Mouse (Mus musculus) brain, embryonic 14.5 days (tissue): ENCODE measurements at regions not wholly inside any gene's neighbourhood (a gene's known extent, or its start where the extent isn't known, plus 50 kb on each side); places are given as distances from the start of the nearest gene placed in this dataset.

Experiments
- CTCF ChIP-seq: fragments of 200-500 bp; IDR thresholded peaks from 2 replicates; pipeline ENCODE4 v1.5.1; 2012; ENCODE audit warnings: inconsistent platforms, mild to moderate bottlenecking, moderate library complexity, borderline replicate concordance; ENCODE audit not compliant: insufficient read depth, insufficient read length; ENCODE audit errors: extremely low read depth
- POLR2A ChIP-seq: fragments of 200-500 bp; IDR thresholded peaks from 2 replicates; pipeline ENCODE4 v1.6.1; 2012; ENCODE audit warnings: mild to moderate bottlenecking, inconsistent platforms, borderline replicate concordance; ENCODE audit not compliant: poor library complexity, insufficient read depth, insufficient read length, severe bottlenecking; ENCODE audit errors: extremely low read depth

DNA sequence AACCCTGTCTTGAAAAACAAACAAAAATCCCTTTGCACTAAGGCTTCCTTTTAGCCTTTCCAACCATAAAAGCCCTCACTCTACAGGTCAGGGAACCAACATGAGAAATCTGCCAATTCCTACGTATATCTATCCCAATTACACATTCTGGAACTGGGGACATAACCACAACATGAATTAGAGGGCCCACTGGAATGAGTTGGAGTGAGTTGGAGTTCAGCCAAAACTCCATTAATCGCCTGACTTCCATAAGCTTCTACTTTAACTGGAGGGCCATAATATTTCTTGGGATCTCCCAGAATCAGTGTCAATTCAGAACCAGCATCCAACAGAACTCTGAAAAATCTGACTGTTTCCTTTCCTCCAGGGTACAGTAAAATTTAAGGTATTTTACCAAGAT is 53.2 kb upstream of the Nyx start:
- TF ChIP-seq CTCF (no peak), POLR2A (no peak)
